ENCODE assay signal across 8 mouse cellular contexts in the genomic region with DNA sequence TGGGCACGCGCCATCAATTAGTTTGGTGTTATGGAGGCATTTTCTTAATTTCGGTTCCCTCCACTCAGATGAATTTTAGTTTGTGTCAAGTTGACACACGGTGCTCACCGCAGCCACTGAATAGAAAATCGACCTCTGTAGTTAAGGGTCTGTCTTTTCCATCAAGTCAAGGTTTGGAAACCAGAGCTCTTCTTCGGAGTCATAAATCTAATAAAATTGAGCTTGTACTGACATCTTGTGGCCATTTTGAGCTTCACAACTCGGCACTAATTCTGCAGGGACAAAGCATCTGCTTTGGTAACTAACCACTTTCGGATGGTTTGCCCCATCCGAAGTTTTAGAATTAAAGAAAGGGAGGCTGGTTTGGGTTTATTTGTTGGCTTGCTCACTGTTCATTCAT.
DNase-seq lines count a peak whose midpoint lies in the region; ATAC-seq and TF ChIP-seq lines count a peak whose summit lies in the region.

No protein-coding gene starts in this region.

- H3K4me1 ChIP-seq in E14TG2a.4 (replicated peaks; ENCODE audit: low read depth, low read length): no peaks in the 10 kb centered on the region
- H3K4me1 ChIP-seq in hindbrain, embryonic 16.5 days (ENCODE audit: control insufficient read depth, insufficient read depth, low read depth, low read length): no peaks in the 10 kb centered on the region
- H3K4me1 ChIP-seq in neural tube, embryonic 11.5 days (ENCODE audit: control insufficient read depth, insufficient read depth, low read length): no peaks in the 10 kb centered on the region

- H3K4me3 ChIP-seq in E14TG2a.4 (replicated peaks; ENCODE audit: low read length): no peak overlapping the region
- no peak overlapping the region for H3K4me3 ChIP-seq in hindbrain, embryonic 16.5 days (ENCODE audit: low read length)
- no peak overlapping the region for H3K4me3 ChIP-seq in neural tube, embryonic 11.5 days (ENCODE audit: low read depth, low read length)

- no peaks in the 10 kb centered on the region for H3K9me3 ChIP-seq in E14TG2a.4 (ENCODE audit: low read length)
- no peaks in the 10 kb centered on the region for H3K9me3 ChIP-seq in hindbrain, embryonic 16.5 days (ENCODE audit: control insufficient read depth, low read length)
- no peaks in the 10 kb centered on the region for H3K9me3 ChIP-seq in neural tube, embryonic 11.5 days (ENCODE audit: control insufficient read depth, low read length)

- peak; percentile 80 for ATAC-seq in hindbrain, embryonic 16.5 days
- peak; percentile 67; the same call in 1 of the 2 replicates for ATAC-seq in neural tube, embryonic 11.5 days (ENCODE audit: insufficient read depth, low FRiP score, low TSS enrichment)

- intact Hi-C loops in heart, postnatal 10 days (cut with DNase I): loop anchor here (1.0 to 5.0 kb wide), 2 partner anchors 709 to 959 kb away; a partner anchor contains a TSS

- 43% methylated on average over 10 of the region's 10 CpGs for WGBS in hindbrain, embryonic 16.5 days
- 52% methylated on average over 10 of the region's 10 CpGs for WGBS in neural tube, embryonic 11.5 days

- no peak overlapping the region for H3K9ac ChIP-seq in hindbrain, embryonic 16.5 days (ENCODE audit: low read depth, low read length)
- no peak overlapping the region for H3K9ac ChIP-seq in neural tube, embryonic 11.5 days (ENCODE audit: low read length)

- no peak overlapping the region for H3K4me2 ChIP-seq in hindbrain, embryonic 16.5 days (ENCODE audit: low read length)
- no peak overlapping the region for H3K4me2 ChIP-seq in neural tube, embryonic 11.5 days (ENCODE audit: low read depth)

- no peak overlapping the region for H3K27ac ChIP-seq in hindbrain, embryonic 16.5 days (ENCODE audit: low read depth, low read length)
- H3K27ac ChIP-seq in neural tube, embryonic 11.5 days (ENCODE audit: low read depth, low read length): no peak overlapping the region

- peak; percentile 11 to 31 for DNase-seq in heart, postnatal 10 days
- DNase-seq in heart, adult 11 months: no peak
- DNase-seq in cerebellum, postnatal 36 days: peak; percentile 6 to 7
- peak; percentile 36 for DNase-seq in neural tube, embryonic 11.5 days (ENCODE audit: low spot score)
- DNase-seq in thymus, postnatal 25 days: no peak
- no peak for DNase-seq in testis, postnatal 10 days (ENCODE audit: low spot score)

- no peaks in the 10 kb centered on the region for H3K27me3 ChIP-seq in E14TG2a.4 (ENCODE audit: insufficient read depth, low read length)
- no peaks in the 10 kb centered on the region for H3K27me3 ChIP-seq in hindbrain, embryonic 16.5 days (replicated peaks; ENCODE audit: control insufficient read depth, insufficient read depth, low read length)
- no peaks in the 10 kb centered on the region for H3K27me3 ChIP-seq in neural tube, embryonic 11.5 days (ENCODE audit: control insufficient read depth, insufficient read depth, low read length)

- TF ChIP-seq CTCF in E14TG2a.4 (conservative IDR thresholded peaks at IDR 0.05; ENCODE audit: low read length): peak; percentile 61

- no peaks in the 10 kb centered on the region for H3K36me3 ChIP-seq in E14TG2a.4 (ENCODE audit: insufficient read depth, low read length)
- H3K36me3 ChIP-seq in hindbrain, embryonic 16.5 days (ENCODE audit: control insufficient read depth, insufficient read depth, low read length): no peaks in the 10 kb centered on the region
- no peaks in the 10 kb centered on the region for H3K36me3 ChIP-seq in neural tube, embryonic 11.5 days (ENCODE audit: control insufficient read depth, insufficient read depth, low read length)

Comparison
In these comparisons a context has a peak if more than half of its experiments do, and no peak if none do; other contexts are left out.
1. DNase-seq: peak in heart, postnatal 10 days (2 of 2), cerebellum, postnatal 36 days (2 of 2) and neural tube, embryonic 11.5 days (single experiment); none in heart, adult 11 months (single experiment), thymus, postnatal 25 days (single experiment) and testis, postnatal 10 days (single experiment).